Mouse (Mus musculus) liver, embryonic 15.5 days (tissue): ENCODE measurements at regions not wholly inside any gene's neighbourhood (a gene's known extent, or its start where the extent isn't known, plus 50 kb on each side); places are given as distances from the start of the nearest gene placed in this dataset.
A peak's percentile ranks its signal among the peaks of the same experiment; 100 is the strongest.

Experiments used
- ATAC-seq: fragments of 200-750 bp; cut with Nextera tagmentation; 2 replicates; pipeline ENCODE4 v1.8.0; 2017; ENCODE audit warnings: moderate number of reproducible peaks, mild to moderate bottlenecking, moderate library complexity; ENCODE audit not compliant: insufficient read depth
- H3K27ac ChIP-seq: fragments of 300-500 bp; sonication (generic); replicated peaks from 2 replicates; pipeline ENCODE4 v1.5.1; 2015; ENCODE audit warnings: mild to moderate bottlenecking, inconsistent platforms
- H3K27me3 ChIP-seq: fragments of 300-500 bp; sonication (generic); 2 replicates; pipeline ENCODE4 v1.6.1; 2015; ENCODE audit warnings: mild to moderate bottlenecking, inconsistent platforms
- H3K36me3 ChIP-seq: fragments of 300-500 bp; sonication (generic); replicated peaks from 2 replicates; pipeline ENCODE4 v1.6.1; 2015; ENCODE audit warnings: moderate library complexity, mild to moderate bottlenecking, inconsistent platforms
- H3K4me1 ChIP-seq: fragments of 300-500 bp; sonication (generic); replicated peaks from 2 replicates; pipeline ENCODE4 v1.6.1; 2015; ENCODE audit warnings: inconsistent platforms
- H3K4me2 ChIP-seq: fragments of 300-500 bp; sonication (generic); 2 replicates; pipeline ENCODE4 v1.6.1; 2015; ENCODE audit warnings: moderate library complexity, mild to moderate bottlenecking, inconsistent platforms
- H3K4me3 ChIP-seq: fragments of 300-500 bp; sonication (generic); replicated peaks from 2 replicates; pipeline ENCODE4 v1.5.1; 2015; ENCODE audit warnings: mild to moderate bottlenecking, inconsistent platforms
- H3K9ac ChIP-seq: fragments of 300-500 bp; sonication (generic); 2 replicates; pipeline ENCODE4 v1.6.1; 2015; ENCODE audit warnings: moderate library complexity, mild to moderate bottlenecking, inconsistent platforms
- H3K9me3 ChIP-seq: fragments of 300-500 bp; sonication (generic); replicated peaks from 2 replicates; pipeline ENCODE4 v1.6.1; 2016; ENCODE audit warnings: inconsistent platforms
- WGBS: fragments of 180-500 bp; shearing (Covaris S2); methylation state at CpG from one replicate; pipeline ENCODE4 v1.1.7; 2015; ENCODE audit warnings: mixed read lengths; ENCODE audit not compliant: insufficient replicate concordance; 5-methylcytosine and 5-hydroxymethylcytosine counted together

DNA sequence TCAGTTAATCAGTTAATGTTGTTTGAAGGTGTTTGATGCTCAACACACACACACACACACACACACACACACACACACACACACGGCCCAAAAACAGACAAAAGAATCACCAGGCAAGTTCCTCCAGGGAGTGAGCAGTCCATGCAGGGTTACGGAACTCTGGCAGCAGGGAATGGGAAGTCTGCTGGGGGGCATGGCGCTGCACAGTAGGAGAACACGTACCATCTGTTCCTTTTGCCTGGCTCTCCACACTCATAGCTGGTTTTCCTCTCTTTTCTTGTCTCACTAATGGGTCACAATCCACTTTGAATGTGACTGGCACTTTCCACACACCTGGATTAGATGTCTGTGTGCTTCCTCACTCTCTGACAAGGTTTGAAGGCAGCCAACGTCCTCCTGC is 151.8 kb downstream of the Rpl14 start:
- Histone ChIP-seq H3K4me3 (no peak overlapping the region), H3K27ac (no peak overlapping the region), H3K9ac (no peak overlapping the region), H3K4me1 (no peaks in the 10 kb centered on the region), H3K27me3 (no peaks in the 10 kb centered on the region), H3K36me3 (no peaks in the 10 kb centered on the region), H3K4me2 (no peak overlapping the region), H3K9me3 (no peaks in the 10 kb centered on the region)
- 58% methylated on average over 5 of the region's 5 CpGs for WGBS
- ATAC-seq: no peak

DNA sequence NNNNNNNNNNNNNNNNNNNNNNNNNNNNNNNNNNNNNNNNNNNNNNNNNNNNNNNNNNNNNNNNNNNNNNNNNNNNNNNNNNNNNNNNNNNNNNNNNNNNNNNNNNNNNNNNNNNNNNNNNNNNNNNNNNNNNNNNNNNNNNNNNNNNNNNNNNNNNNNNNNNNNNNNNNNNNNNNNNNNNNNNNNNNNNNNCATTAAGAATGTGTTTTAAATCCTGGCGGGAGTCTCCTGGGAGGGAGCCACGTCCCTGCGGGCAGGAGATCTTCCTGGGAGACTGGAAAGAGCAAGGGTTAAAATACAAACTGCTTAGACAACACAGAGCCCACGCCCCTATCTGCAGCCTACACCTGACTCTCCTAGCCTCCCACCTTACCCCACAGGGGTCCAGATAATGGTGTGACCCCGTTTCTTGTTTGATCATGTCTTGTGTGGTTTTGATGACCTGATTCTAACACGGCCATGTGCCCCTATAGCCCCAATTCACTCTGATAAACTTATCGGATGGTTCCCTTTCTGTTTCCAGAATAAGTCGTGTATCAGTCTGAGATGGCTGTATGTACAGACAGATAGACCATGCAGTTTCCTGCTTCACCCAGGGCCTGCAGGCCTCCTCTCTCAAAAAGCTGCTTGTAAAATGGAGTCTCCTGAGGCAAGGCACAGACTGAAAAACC is 160.8 kb downstream of the Rpl14 start:
- Histone ChIP-seq H3K4me1 (peaks cover 5% of the 10 kb centered on the region; the same call in 1 of the 2 replicates), H3K9ac (no peak overlapping the region), H3K27me3 (no peaks in the 10 kb centered on the region), H3K4me3 (no peak overlapping the region), H3K27ac (no peak overlapping the region), H3K36me3 (no peaks in the 10 kb centered on the region), H3K9me3 (no peaks in the 10 kb centered on the region), H3K4me2 (no peak overlapping the region)
- ATAC-seq: no peak
- WGBS: 21% methylated on average over 8 of the region's 8 CpGs

DNA sequence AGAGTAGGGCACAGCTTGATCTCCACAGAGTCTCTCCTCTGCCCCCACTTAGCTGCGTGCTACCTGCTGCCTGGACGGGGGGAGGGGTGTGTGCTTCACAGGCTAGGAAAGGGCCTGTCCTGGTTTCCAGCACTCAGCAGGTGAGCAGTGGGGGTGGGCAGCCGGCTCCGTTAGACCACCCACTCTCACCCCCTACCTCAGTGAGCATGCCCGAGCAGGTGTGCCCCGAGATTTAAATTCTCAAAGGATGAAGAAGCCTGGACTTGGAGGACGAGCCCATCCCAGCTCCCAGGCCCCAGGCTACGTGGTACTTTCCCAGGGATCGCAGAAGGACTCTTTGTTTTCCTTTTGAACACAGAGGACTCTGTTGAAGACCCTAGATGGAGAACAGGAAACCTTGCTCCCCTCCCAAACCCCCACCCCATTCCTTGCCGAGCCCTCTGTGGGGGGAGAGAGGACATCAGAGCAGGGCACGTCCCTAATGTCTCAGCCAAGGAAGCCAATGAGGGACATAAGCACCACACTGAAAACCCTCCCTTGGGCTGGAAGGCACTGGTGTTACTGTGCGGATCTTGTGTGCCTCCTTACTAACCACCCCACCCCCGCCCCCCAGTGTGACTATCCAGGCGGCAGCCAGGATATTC is 161.5 kb downstream of the Rpl14 start:
- Histone ChIP-seq H3K9me3 (no peaks in the 10 kb centered on the region), H3K4me1 (peaks cover 5% of the 10 kb centered on the region; the same call in 1 of the 2 replicates), H3K4me3 (no peak overlapping the region), H3K4me2 (no peak overlapping the region), H3K27me3 (no peaks in the 10 kb centered on the region), H3K9ac (no peak overlapping the region), H3K36me3 (no peaks in the 10 kb centered on the region), H3K27ac (no peak overlapping the region)
- no peak for ATAC-seq
- 57% methylated on average over 14 of the region's 14 CpGs for WGBS

DNA sequence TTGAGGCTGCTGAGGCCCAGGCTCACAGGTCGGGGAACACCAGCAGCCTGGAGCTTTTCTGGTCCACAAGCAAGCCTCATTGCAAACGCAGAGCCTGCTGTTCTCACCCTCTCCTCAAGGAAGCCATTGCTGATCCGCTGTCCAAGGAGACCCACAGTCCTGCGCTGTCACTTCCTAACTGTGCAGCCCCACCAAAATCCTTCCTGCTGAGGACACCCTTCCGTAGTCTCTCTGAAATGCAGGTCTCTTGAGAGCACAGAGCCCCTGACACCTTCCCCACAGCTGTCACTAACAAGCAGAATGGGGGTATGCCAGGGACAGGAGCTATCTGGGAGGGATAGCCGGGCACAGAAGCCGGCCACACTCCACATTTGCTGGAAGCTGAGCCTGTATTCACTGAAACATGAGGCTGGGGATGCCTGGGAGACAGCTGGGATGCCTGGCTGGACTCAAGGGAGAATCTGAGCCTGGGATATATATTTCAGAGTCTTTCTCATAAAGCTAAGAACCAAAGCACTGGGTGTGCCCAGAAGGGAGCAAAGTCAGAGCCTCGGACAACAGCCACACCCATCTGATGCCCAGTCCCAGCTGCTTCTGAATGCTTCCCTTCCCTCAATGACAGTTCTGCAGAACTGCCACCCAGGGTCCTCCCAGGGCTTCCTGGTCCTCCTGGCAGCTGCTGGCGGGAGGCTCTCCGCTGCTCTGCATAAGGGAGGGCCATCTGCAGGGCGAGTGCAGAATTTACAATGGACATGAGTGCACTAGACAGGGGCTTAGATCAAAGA is 162.6 kb downstream of the Rpl14 start:
- WGBS: 39% methylated on average over 11 of the region's 11 CpGs

DNA sequence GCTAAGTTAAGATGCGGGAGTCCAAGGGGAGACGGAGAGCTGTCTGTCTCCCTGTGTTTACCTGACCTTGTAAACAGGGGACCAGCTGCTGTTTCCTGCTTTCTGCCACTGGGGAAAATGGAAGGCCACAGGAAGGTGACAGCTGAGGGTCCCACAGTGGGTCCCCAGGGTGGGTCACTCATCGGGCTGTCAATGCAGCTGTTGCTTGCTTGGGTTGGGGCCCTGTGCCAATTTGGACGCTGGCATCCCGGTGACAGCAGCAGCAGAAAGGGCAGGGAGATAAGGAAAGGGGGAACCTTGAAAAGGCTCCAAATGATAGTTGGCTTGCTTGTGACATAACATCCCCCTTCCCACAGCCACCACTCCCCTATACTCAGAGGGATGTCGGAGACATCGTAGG is 164.0 kb downstream of the Rpl14 start:
- Histone ChIP-seq H3K27ac (no peak overlapping the region), H3K36me3 (no peaks in the 10 kb centered on the region), H3K4me3 (no peak overlapping the region), H3K4me1 (peaks cover 15% of the 10 kb centered on the region), H3K9me3 (no peaks in the 10 kb centered on the region), H3K4me2 (no peak overlapping the region), H3K27me3 (no peaks in the 10 kb centered on the region), H3K9ac (no peak overlapping the region)
- ATAC-seq: no peak
- WGBS: 58% methylated on average over 7 of the region's 7 CpGs

More for the DNA sequence above, 162.6 kb downstream of the Rpl14 start:
- Histone ChIP-seq H3K4me2 (no peak overlapping the region), H3K9ac (no peak overlapping the region), H3K27ac (no peak overlapping the region), H3K9me3 (no peaks in the 10 kb centered on the region), H3K4me3 (no peak overlapping the region), H3K4me1 (peaks cover 5% of the 10 kb centered on the region; the same call in 1 of the 2 replicates), H3K36me3 (no peaks in the 10 kb centered on the region), H3K27me3 (no peaks in the 10 kb centered on the region)
- ATAC-seq: no peak

DNA sequence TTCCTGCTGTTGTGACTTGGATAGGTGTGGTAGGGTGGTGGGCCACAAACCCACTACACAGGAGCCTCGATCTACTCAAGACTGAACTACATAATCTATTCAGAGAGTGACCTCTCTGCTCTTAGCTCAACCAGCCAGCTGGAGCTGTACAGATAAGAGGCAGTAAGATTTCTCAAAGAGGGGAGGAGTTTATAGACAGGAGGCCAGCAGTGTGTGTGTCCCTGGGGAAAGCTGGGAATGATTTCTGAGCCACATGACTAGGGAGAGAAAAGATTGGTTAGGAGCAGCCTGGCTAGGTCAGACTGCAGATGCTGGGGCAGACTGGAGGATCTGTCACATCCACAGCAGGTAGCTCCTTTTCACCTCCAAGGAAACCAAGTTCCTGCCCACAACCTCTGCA is 166.7 kb downstream of the Rpl14 start:
- peak; percentile 34; the same call in 1 of the 2 replicates for ATAC-seq
- H3K36me3 ChIP-seq: no peaks in the 10 kb centered on the region
- 10% methylated on average over 1 of the region's 1 CpGs for WGBS
- H3K9me3 ChIP-seq: no peaks in the 10 kb centered on the region
- H3K27ac ChIP-seq: no peak overlapping the region
- H3K27me3 ChIP-seq: no peaks in the 10 kb centered on the region
- no peak overlapping the region for H3K4me2 ChIP-seq
- H3K4me3 ChIP-seq: no peak overlapping the region
- peaks cover 12% of the 10 kb centered on the region; the same call in 1 of the 2 replicates for H3K4me1 ChIP-seq
- no peak overlapping the region for H3K9ac ChIP-seq

DNA sequence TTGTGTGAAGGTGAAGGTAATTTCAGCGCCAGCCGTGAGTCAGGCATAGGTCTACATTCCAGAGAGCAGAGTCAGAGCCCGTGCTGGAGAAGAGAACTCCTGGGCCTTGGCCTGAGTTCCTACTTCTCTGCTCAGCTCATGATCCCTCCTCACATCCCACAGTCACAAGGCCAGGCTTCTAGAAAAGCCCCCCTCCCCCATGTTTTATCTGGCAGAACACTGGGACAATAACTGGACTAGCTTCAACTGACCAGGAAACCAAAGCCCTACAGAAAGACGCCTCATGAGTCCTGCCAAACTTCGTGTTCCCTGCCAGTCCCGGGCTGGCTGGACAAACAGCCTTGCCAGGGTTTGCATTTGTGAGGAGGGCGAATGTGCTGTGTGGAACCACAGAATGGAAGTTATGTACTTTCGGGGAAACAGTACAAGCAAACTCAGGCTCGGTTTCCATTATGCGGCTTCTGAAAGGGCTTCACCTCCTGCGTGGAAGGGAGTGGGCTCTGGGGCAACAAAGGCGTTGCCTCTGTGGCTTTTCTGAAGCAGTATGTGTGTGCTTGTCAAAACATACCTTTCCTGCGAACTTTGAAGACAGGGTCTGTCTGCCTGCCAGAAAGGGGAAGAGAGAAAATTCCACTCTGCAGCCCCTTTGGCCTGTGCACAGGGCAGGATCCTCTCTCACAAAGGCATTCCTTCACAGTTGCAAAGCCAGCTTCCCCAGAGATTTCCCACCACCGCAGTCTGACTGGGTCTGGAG is 168.1 kb downstream of the Rpl14 start:
- Histone ChIP-seq H3K9me3 (no peaks in the 10 kb centered on the region), H3K4me3 (no peak overlapping the region), H3K27ac (no peak overlapping the region), H3K27me3 (no peaks in the 10 kb centered on the region), H3K4me1 (peaks cover 12% of the 10 kb centered on the region; the same call in 1 of the 2 replicates), H3K9ac (no peak overlapping the region), H3K36me3 (no peaks in the 10 kb centered on the region), H3K4me2 (no peak overlapping the region)
- WGBS: 29% methylated on average over 14 of the region's 14 CpGs
- ATAC-seq: no peak

DNA sequence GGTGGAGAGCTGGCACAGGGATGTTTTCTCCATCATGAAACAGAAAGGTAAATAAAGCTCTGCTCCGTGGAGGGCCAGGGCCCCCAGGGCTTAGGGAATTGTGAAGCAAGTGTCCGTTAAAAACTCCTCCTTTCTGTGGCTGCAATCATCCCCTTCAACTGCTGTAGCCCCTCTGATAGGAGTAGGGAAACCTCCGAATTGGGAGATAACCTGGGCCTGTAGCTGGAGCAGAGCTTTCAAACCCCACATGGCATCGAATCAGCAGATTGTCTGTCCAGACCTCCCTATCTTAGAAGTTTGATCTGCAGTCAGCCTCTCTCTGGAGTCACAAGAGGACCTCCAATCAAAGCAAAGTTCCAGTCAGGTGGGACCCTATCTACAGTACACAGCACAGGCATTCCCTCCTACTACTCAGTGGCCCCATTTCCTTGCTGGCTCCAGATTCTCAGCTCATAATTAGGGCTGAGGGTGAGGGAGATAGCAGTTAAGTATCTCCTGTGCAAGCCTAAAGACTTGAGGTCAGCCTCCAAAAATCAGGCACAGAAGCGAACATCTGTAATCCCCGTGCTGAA is 168.8 kb downstream of the Rpl14 start:
- 22% methylated on average over 6 of the region's 6 CpGs for WGBS
- Histone ChIP-seq H3K9ac (no peak overlapping the region), H3K4me3 (no peak overlapping the region), H3K27me3 (no peaks in the 10 kb centered on the region), H3K9me3 (no peaks in the 10 kb centered on the region), H3K27ac (no peak overlapping the region), H3K4me2 (no peak overlapping the region), H3K36me3 (no peaks in the 10 kb centered on the region), H3K4me1 (peaks cover 12% of the 10 kb centered on the region; the same call in 1 of the 2 replicates)
- no peak for ATAC-seq

DNA sequence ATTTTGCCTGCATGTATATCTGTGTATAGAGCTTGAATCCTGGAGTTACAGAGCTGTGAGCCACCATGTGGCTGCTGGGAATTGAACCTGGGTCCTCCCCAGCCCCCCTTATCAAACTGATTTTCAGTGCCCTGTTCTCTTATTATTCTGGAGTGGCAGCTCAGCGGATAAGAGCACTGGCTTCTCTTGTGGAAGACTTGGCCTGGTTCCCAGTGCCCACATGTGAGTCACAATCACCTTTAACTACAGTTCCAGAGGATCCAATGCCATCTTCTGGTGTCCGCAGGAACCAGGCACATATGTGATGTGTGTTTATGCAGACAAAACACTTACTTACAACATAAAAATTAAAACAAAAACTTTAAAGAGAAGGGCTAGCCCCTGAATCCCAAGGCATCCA is 170.3 kb downstream of the Rpl14 start:
- Histone ChIP-seq H3K36me3 (no peaks in the 10 kb centered on the region), H3K27me3 (no peaks in the 10 kb centered on the region), H3K4me2 (no peak overlapping the region), H3K4me3 (no peak overlapping the region), H3K27ac (no peak overlapping the region), H3K9me3 (no peaks in the 10 kb centered on the region), H3K4me1 (peaks cover 12% of the 10 kb centered on the region; the same call in 1 of the 2 replicates), H3K9ac (no peak overlapping the region)
- ATAC-seq: no peak
- 58% methylated on average over 2 of the region's 2 CpGs for WGBS

DNA sequence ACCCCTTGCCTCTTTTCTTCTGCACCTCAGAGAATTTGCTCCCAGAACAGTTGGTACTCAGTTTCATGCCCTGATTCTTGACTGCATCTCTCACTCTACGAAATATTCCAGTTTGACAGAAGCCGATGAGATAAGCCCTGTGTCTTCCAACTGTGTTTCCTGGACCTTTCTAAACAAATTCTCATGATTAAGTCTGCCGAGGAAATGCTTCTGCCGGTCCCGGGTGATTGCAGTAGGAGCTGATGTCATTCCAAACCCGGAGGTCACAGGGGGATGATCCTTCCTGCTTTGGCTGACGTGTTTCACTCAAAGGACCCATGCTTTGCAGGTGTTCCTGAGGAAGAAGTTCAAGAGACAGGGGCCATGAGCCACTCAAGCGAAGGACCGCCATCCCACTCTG is 172.2 kb downstream of the Rpl14 start:
- Histone ChIP-seq H3K9me3 (no peaks in the 10 kb centered on the region), H3K27me3 (no peaks in the 10 kb centered on the region), H3K9ac (no peak overlapping the region), H3K27ac (no peak overlapping the region), H3K4me3 (no peak overlapping the region), H3K4me1 (peaks cover 12% of the 10 kb centered on the region; the same call in 1 of the 2 replicates), H3K36me3 (no peaks in the 10 kb centered on the region), H3K4me2 (no peak overlapping the region)
- WGBS: 57% methylated on average over 9 of the region's 9 CpGs
- ATAC-seq: no peak
